Mouse (Mus musculus) limb, embryonic 14.5 days (tissue): Measurements from ENCODE around the gene Kdf1. TPM values are rescaled to one million over a fixed set of nuclear protein-coding genes. Genes with fewer than 3 reads are reported as not detected.

Experiments
- ATAC-seq: fragments of 200-750 bp; cut with Nextera tagmentation; 2 replicates; pipeline ENCODE4 v1.8.0; 2017; ENCODE audit warnings: low read depth, moderate number of reproducible peaks, moderate TSS enrichment; ENCODE audit not compliant: low FRiP score
- DNase-seq: peaks from one replicate; pipeline ENCODE4 v3.0.0-alpha.2; 2015; ENCODE audit warnings: low spot score
- H3K27ac ChIP-seq: fragments of 300-500 bp; sonication (generic); replicated peaks from 2 replicates; pipeline ENCODE4 v1.5.1; 2014; ENCODE audit warnings: low read depth, mild to moderate bottlenecking, low read length, moderate library complexity, mixed read lengths
- H3K27me3 ChIP-seq: fragments of 300-500 bp; sonication (generic); 2 replicates; pipeline ENCODE4 v1.6.1; 2014; ENCODE audit warnings: low read length, mixed read lengths; ENCODE audit not compliant: control insufficient read depth, insufficient read depth
- H3K36me3 ChIP-seq: fragments of 300-500 bp; sonication (generic); 2 replicates; pipeline ENCODE4 v1.6.1; 2014; ENCODE audit warnings: mild to moderate bottlenecking, low read length, moderate library complexity, mixed read lengths; ENCODE audit not compliant: control insufficient read depth, insufficient read depth
- H3K4me1 ChIP-seq: fragments of 300-500 bp; sonication (generic); 2 replicates; pipeline ENCODE4 v1.6.1; 2014; ENCODE audit warnings: antibody characterized with exemption, low read length, mixed read lengths; ENCODE audit not compliant: control insufficient read depth, insufficient read depth
- H3K4me2 ChIP-seq: fragments of 300-500 bp; sonication (generic); replicated peaks from 2 replicates; pipeline ENCODE4 v1.6.1; 2014; ENCODE audit warnings: low read depth, mild to moderate bottlenecking, low read length, moderate library complexity; ENCODE audit not compliant: severe bottlenecking
- H3K4me3 ChIP-seq: fragments of 300-500 bp; sonication (generic); replicated peaks from 2 replicates; pipeline ENCODE4 v1.5.1; 2014; ENCODE audit warnings: low read length
- H3K9ac ChIP-seq: fragments of 300-500 bp; sonication (generic); 2 replicates; pipeline ENCODE4 v1.6.1; 2014; ENCODE audit warnings: mild to moderate bottlenecking, low read depth, low read length, moderate library complexity; ENCODE audit not compliant: severe bottlenecking
- H3K9me3 ChIP-seq: fragments of 300-500 bp; sonication (generic); 2 replicates; pipeline ENCODE4 v1.6.1; 2016; ENCODE audit warnings: low read length; ENCODE audit not compliant: control insufficient read depth
- POLR2A ChIP-seq: fragments of 200-500 bp; IDR thresholded peaks from 2 replicates; pipeline ENCODE4 v1.8.0; 2012; ENCODE audit warnings: inconsistent platforms, mild to moderate bottlenecking, moderate library complexity, borderline replicate concordance; ENCODE audit not compliant: insufficient read depth, insufficient read length; ENCODE audit errors: extremely low read depth
- WGBS: fragments of 180-500 bp; shearing (Covaris S2); extraction: QIAGEN DNeasy Blood & Tissue Kit; methylation state at CpG from one replicate; pipeline ENCODE4 v1.1.7; 2014; 5-methylcytosine and 5-hydroxymethylcytosine counted together
- polyA plus RNA-seq, 2 experiments: library from polyadenylated mRNA; depleted of rRNA in 1 of 2; stranded (reverse) in 1 of 2; unstranded in 1 of 2; fragments of >200 nt; fragmentation: Nextera tagmentation in 1 of 2; extraction: Ambion mirVana in 1 of 2; gene quantifications; 2 replicates each; pipeline versions ENCODE4 v1.2.1 to v1.2.3; 2012 to 2014

Gene Kdf1
- polyA plus RNA-seq, 2 experiments, result 7.1 to 13.5 TPM

GRCm38 (mm10) chr4:133484266-133485025, 34.3 kb upstream of the Kdf1 start:
- H3K36me3 ChIP-seq, result no peaks in the 10 kb centered on the region
- TF ChIP-seq POLR2A, result no peak
- no peak overlapping the region for H3K4me3 ChIP-seq
- H3K9me3 ChIP-seq, result no peaks in the 10 kb centered on the region
- H3K4me2 ChIP-seq, result peak overlapping the region; percentile 23
- WGBS, result 13% methylated on average over 22 of the region's 22 CpGs
- H3K4me1 ChIP-seq, result peaks cover 10% of the 10 kb centered on the region; the same call in 1 of the 2 replicates
- DNase-seq (no peak), ATAC-seq (no peak)
- peaks cover 21% of the 10 kb centered on the region for H3K27me3 ChIP-seq
- no peak overlapping the region for H3K27ac ChIP-seq
- H3K9ac ChIP-seq, result peak overlapping the region; percentile 17

GRCm38 (mm10) chr4:133485691-133486425, 32.9 kb upstream of the Kdf1 start:
- Histone ChIP-seq H3K9me3 (no peaks in the 10 kb centered on the region), H3K4me3 (no peak overlapping the region), H3K4me1 (peaks cover 2% of the 10 kb centered on the region; the same call in 1 of the 2 replicates), H3K36me3 (no peaks in the 10 kb centered on the region), H3K27me3 (peaks cover 12% of the 10 kb centered on the region), H3K27ac (no peak overlapping the region), H3K4me2 (no peak overlapping the region), H3K9ac (no peak overlapping the region)
- TF ChIP-seq POLR2A, result no peak
- DNase-seq, result no peak
- no peak for ATAC-seq
- 87% methylated on average over 28 of the region's 28 CpGs for WGBS

GRCm38 (mm10) chr4:133486673-133487357, 31.9 kb upstream of the Kdf1 start:
- Histone ChIP-seq H3K9me3 (no peaks in the 10 kb centered on the region), H3K36me3 (no peaks in the 10 kb centered on the region), H3K27ac (no peak overlapping the region), H3K9ac (no peak overlapping the region), H3K4me2 (no peak overlapping the region), H3K4me1 (peaks cover 2% of the 10 kb centered on the region; the same call in 1 of the 2 replicates), H3K27me3 (peaks cover 2% of the 10 kb centered on the region; the same call in 1 of the 2 replicates), H3K4me3 (no peak overlapping the region)
- ATAC-seq (no peak), DNase-seq (no peak)
- 90% methylated on average over 26 of the region's 26 CpGs for WGBS
- TF ChIP-seq POLR2A, result no peak

- H3K9me3 ChIP-seq, result no peaks in the 10 kb centered on the region
- TF ChIP-seq POLR2A, result no peak
- no peak overlapping the region for H3K4me2 ChIP-seq
- H3K4me1 ChIP-seq, result peaks cover 2% of the 10 kb centered on the region; the same call in 1 of the 2 replicates
- DNase-seq (no peak), ATAC-seq (no peak)
- no peak overlapping the region for H3K9ac ChIP-seq
- no peak overlapping the region for H3K4me3 ChIP-seq
- H3K27ac ChIP-seq, result no peak overlapping the region
- H3K36me3 ChIP-seq, result no peaks in the 10 kb centered on the region
- H3K27me3 ChIP-seq, result no peaks in the 10 kb centered on the region
- whole genome bisulfite sequencing, result 69% methylated on average over 20 of the region's 20 CpGs
Measured at GRCm38 (mm10) chr4:133488619-133489392, 30.0 kb upstream of the Kdf1 start.
